Mouse (Mus musculus) liver, embryonic 13.5 days (tissue): ENCODE measurements around the gene Serpinb1a. TPM values are rescaled to one million over a fixed set of nuclear protein-coding genes. Genes with fewer than 3 reads are reported as not detected.
A peak's percentile ranks its signal among the peaks of the same experiment; 100 is the strongest.
"Not testable (repeated sequence)": the region's sequence is repeated elsewhere in the genome, so short reads cannot be mapped to it uniquely, and the experiment has no call there.

Experiments used
- ATAC-seq: fragments of 200-750 bp; cut with Nextera tagmentation; 2 replicates; pipeline ENCODE4 v1.8.0; 2017; ENCODE audit warnings: low read depth, mild to moderate bottlenecking, moderate number of reproducible peaks, moderate library complexity
- DNase-seq: peaks from one replicate; pipeline ENCODE4 v3.0.0; 2022
- H3K27ac ChIP-seq: fragments of 300-500 bp; sonication (generic); 2 replicates; pipeline ENCODE4 v1.5.1; 2015; ENCODE audit warnings: moderate library complexity, mild to moderate bottlenecking, inconsistent platforms
- H3K27me3 ChIP-seq: fragments of 300-500 bp; sonication (generic); 2 replicates; pipeline ENCODE4 v1.6.1; 2015; ENCODE audit warnings: mild to moderate bottlenecking, inconsistent platforms
- H3K36me3 ChIP-seq: fragments of 300-500 bp; sonication (generic); 2 replicates; pipeline ENCODE4 v1.6.1; 2015; ENCODE audit warnings: mild to moderate bottlenecking, inconsistent platforms
- H3K4me1 ChIP-seq: fragments of 300-500 bp; sonication (generic); replicated peaks from 2 replicates; pipeline ENCODE4 v1.6.1; 2015; ENCODE audit warnings: inconsistent platforms
- H3K4me2 ChIP-seq: fragments of 300-500 bp; sonication (generic); 2 replicates; pipeline ENCODE4 v1.6.1; 2015; ENCODE audit warnings: inconsistent platforms, mild to moderate bottlenecking, moderate library complexity
- H3K4me3 ChIP-seq: fragments of 300-500 bp; sonication (generic); replicated peaks from 2 replicates; pipeline ENCODE4 v1.5.1; 2015; ENCODE audit warnings: mild to moderate bottlenecking, inconsistent platforms
- H3K9ac ChIP-seq: fragments of 300-500 bp; sonication (generic); 2 replicates; pipeline ENCODE4 v1.6.1; 2015; ENCODE audit warnings: mild to moderate bottlenecking, inconsistent platforms
- H3K9me3 ChIP-seq: fragments of 300-500 bp; sonication (generic); replicated peaks from 2 replicates; pipeline ENCODE4 v1.6.1; 2016; ENCODE audit warnings: inconsistent platforms
- WGBS: fragments of 180-500 bp; shearing (Covaris S2); methylation state at CpG from one replicate; pipeline ENCODE4 v1.1.7; 2015; ENCODE audit not compliant: insufficient replicate concordance; 5-methylcytosine and 5-hydroxymethylcytosine counted together
- polyA plus RNA-seq: library from polyadenylated mRNA; unstranded; fragments of >200 nt; fragmentation: Nextera tagmentation; extraction: Ambion mirVana; gene quantifications from 2 replicates; pipeline ENCODE4 v1.2.1, GENCODE M21; 2015

Gene Serpinb1a
- polyA plus RNA-seq, 1 experiment from 2014 or later = 16.5 TPM

DNA sequence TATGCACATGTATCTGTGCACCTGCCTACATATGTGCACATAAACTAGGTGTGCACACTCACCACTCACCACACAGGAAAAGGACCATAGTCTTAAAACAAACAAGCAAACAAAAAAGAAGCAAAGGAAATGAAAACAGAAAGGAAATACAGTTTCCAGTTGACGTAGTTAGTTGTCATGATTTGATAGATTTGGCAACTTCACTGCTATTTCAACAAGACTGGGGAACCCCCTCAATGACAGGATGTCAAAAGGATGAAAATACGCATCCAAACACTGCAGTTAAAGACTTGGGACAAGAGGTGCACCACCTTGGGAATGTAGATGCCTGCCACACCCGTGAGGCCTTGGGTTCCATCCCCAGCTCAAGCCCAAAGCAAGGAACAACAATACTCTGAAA is 13.5 kb upstream of the Serpinb1a start:
- H3K4me2 ChIP-seq, H3K4me3 ChIP-seq, H3K27me3 ChIP-seq, H3K9me3 ChIP-seq, DNase-seq, H3K27ac ChIP-seq, H3K9ac ChIP-seq, H3K36me3 ChIP-seq, H3K4me1 ChIP-seq, ATAC-seq: not testable (repeated sequence)
- 48% methylated on average over 3 of the region's 3 CpGs for WGBS

DNA sequence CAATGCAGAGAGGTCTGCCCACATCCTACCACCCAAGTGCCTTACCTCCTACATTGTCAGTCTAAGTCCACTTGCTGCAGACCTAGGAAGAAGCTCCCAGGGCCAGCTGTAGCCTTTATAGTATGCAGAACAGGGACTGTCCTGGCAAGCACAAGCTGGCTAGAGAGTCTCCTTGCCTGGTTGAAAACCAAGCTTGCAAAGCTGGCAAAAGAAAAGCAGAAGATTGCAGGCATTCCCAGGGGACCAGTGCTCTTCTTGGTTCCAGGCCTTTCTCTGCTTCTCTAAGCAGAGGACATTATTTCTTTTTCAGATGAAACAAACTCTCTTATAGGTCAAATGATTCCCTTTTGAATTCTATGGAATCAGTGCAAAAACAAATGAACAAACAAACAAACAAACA is 12.5 kb upstream of the Serpinb1a start:
- no peak overlapping the region for H3K9ac ChIP-seq
- H3K4me2 ChIP-seq = no peak overlapping the region
- H3K4me1 ChIP-seq = no peaks in the 10 kb centered on the region
- H3K4me3 ChIP-seq = no peak overlapping the region
- ATAC-seq = no peak
- H3K27me3 ChIP-seq = no peaks in the 10 kb centered on the region
- no peaks in the 10 kb centered on the region for H3K9me3 ChIP-seq
- no peak for DNase-seq
- no peak overlapping the region for H3K27ac ChIP-seq
- no peaks in the 10 kb centered on the region for H3K36me3 ChIP-seq

DNA sequence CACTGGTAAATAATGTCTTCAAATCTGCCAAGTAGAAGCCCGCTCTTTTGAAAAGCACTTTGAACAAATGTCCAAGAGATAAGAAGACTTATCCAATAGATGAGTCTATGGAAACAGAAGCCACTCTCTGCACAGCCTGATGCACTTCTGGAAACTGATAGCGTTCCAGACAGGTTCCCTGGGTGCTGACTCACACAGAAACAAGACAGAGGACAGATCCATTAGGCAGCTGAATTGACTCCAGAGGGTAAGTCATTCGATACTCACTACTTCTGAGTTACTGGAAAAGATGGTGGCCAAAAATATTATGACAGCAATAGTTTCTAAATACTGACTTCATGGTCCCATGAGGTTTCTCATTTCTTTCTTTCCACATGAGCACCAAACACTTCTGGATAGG is 9.8 kb upstream of the Serpinb1a start:
- Histone ChIP-seq H3K36me3 (no peaks in the 10 kb centered on the region), H3K27me3 (no peaks in the 10 kb centered on the region), H3K9me3 (no peaks in the 10 kb centered on the region), H3K9ac (no peak overlapping the region), H3K4me2 (no peak overlapping the region), H3K27ac (no peak overlapping the region), H3K4me1 (no peaks in the 10 kb centered on the region), H3K4me3 (no peak overlapping the region)
- no peak for ATAC-seq
- 51% methylated on average over 3 of the region's 3 CpGs for WGBS
- no peak for DNase-seq

DNA sequence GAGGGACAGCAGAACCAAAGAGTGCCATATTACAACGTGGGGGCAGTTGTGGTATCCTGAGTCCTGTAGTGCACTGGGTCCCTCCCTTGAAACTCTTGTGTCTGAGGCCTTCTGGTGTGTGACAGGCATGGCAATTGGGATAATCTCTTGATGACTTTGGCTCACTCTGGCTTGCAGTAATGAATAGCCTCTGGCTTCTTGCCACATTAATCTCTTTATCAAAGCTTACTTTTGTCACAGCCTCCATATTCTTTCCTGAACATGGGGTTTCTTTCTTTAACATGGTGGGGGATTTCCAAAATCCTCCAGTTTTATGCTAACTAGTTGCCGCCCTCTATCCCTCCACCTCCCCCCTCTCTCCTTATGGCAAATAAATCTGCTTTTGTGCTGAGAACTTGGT is 2.1 kb upstream of the Serpinb1a start:
- Histone ChIP-seq H3K9me3 (no peaks in the 10 kb centered on the region), H3K4me3 (no peak overlapping the region), H3K27me3 (no peaks in the 10 kb centered on the region), H3K27ac (no peak overlapping the region), H3K36me3 (no peaks in the 10 kb centered on the region), H3K4me2 (no peak overlapping the region), H3K9ac (no peak overlapping the region), H3K4me1 (0 out of 2 replicates have a peak, but pooled peaks cover 6% of the 10 kb centered on the region)
- DNase-seq (no peak), ATAC-seq (no peak)
- WGBS = 51% methylated on average over 2 of the region's 2 CpGs

DNA sequence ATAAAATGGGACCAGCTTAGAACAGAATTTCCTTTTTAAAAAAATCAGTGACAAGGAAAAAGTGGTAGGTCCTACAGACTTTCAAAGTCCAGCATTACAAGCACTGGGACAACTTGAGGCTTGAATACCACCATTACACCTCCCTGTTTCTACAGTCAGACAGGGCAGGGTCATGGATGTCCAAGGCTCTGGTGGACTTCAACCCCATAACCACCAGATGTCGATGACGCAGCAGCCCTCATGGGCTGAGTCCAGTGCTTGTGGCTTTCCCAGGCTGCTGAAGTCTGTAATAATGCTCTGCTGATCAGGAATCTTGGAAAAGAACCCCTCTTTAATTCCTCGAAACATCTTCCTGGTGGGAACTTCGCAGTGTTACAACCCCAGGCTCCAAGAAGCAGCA is 1.6 kb upstream of the Serpinb1a start:
- ATAC-seq = no peak
- H3K4me1 ChIP-seq = 0 out of 2 replicates have a peak, but pooled peaks cover 6% of the 10 kb centered on the region
- no peak for DNase-seq
- WGBS = 58% methylated on average over 4 of the region's 4 CpGs
- H3K4me2 ChIP-seq = no peak overlapping the region
- no peak overlapping the region for H3K4me3 ChIP-seq
- no peaks in the 10 kb centered on the region for H3K27me3 ChIP-seq
- H3K9me3 ChIP-seq = no peaks in the 10 kb centered on the region
- H3K27ac ChIP-seq = no peak overlapping the region
- H3K36me3 ChIP-seq = no peaks in the 10 kb centered on the region
- H3K9ac ChIP-seq = no peak overlapping the region

DNA sequence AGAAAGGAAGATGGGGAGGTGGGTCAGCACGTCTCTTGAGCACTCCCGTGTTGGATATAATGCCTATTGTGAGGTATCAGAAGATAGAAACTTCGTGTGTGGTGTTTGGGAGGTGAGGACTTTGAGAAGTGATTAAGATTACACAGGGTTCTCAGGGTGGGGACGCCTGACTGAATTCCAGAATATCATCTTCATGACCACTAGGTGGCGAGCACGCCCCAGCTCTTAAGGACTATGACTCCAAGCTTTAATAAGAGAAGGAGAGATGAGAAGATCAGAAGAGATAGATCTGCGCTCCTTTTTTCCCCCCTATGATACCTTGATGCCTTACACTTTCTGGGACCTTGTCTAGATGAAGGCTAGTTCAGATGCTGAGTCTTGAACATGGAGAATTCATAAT is 982 bp upstream of the Serpinb1a start:
- peak; percentile 55; the same call in 1 of the 2 replicates for ATAC-seq
- Histone ChIP-seq H3K9me3 (no peaks in the 10 kb centered on the region), H3K4me2 (no peak overlapping the region), H3K9ac (no peak overlapping the region), H3K4me3 (no peak overlapping the region), H3K27ac (no peak overlapping the region), H3K27me3 (no peaks in the 10 kb centered on the region), H3K36me3 (no peaks in the 10 kb centered on the region), H3K4me1 (0 out of 2 replicates have a peak, but pooled peaks cover 6% of the 10 kb centered on the region)
- no peak for DNase-seq
- 7% methylated on average over 7 of the region's 7 CpGs for WGBS

DNA sequence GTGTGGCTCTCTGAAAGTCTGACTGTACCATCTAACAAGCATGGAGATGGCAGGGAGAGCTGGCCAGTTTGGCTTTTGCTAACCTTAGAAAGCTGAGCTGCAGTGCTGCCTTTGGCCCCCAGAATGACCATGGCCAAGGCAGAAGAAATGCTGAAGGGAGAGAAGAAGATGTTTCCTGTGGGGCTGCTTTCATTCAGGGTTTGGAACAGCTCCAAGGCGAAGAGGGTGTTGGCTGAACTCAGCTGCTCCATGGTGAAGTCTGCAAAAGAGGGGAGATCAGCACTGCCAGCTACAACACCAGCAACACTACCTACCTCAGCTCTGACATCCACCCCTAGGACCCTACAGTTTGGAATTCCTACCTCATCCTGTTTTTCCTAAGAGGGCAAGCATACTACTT is 829 bp downstream of the Serpinb1a start:
- no peak overlapping the region for H3K4me3 ChIP-seq
- DNase-seq = no peak
- no peaks in the 10 kb centered on the region for H3K9me3 ChIP-seq
- H3K27me3 ChIP-seq = no peaks in the 10 kb centered on the region
- H3K36me3 ChIP-seq = no peaks in the 10 kb centered on the region
- H3K4me2 ChIP-seq = 0 out of 2 replicates have a peak overlapping the region, but pooled peaks have one; percentile 1
- H3K9ac ChIP-seq = no peak overlapping the region
- WGBS = 31% methylated on average over 1 of the region's 1 CpGs
- no peak for ATAC-seq
- no peak overlapping the region for H3K27ac ChIP-seq
- 0 out of 2 replicates have a peak, but pooled peaks cover 6% of the 10 kb centered on the region for H3K4me1 ChIP-seq

DNA sequence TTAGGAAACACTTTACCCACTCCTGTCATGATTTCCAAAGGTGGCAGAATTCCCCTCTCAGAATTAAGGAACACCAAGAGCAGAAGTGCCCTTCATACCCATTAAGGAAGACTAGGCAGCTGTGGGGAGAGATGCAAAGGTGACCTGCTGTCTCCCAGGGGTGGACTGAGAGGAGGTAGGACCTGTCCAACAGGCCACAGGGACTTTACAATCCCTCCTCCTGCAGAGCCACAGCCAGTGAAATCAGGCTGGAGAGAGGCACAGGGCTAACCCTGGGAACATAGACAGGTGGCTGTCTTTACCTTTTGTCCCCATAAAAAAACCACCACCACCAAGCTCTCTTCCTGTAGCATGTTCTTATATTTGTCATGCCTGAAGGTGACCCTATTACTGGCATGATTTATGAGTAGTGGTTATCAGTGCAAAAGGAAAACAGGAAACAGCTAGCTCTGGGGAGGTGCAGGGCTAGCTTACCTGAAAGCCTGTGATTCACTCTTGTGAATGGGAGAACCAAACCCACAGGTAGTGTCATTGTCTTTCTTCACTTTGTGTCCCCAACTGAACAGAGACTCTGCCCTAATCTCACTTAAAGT is 1.4 kb downstream of the Serpinb1a start:
- Histone ChIP-seq H3K4me3 (no peak overlapping the region), H3K27ac (no peak overlapping the region; the same call in 1 of the 2 replicates), H3K27me3 (no peaks in the 10 kb centered on the region), H3K36me3 (no peaks in the 10 kb centered on the region), H3K9ac (no peak overlapping the region), H3K4me2 (0 out of 2 replicates have a peak overlapping the region, but pooled peaks have one; percentile 1), H3K4me1 (0 out of 2 replicates have a peak, but pooled peaks cover 6% of the 10 kb centered on the region), H3K9me3 (no peaks in the 10 kb centered on the region)
- ATAC-seq = no peak
- no peak for DNase-seq

DNA sequence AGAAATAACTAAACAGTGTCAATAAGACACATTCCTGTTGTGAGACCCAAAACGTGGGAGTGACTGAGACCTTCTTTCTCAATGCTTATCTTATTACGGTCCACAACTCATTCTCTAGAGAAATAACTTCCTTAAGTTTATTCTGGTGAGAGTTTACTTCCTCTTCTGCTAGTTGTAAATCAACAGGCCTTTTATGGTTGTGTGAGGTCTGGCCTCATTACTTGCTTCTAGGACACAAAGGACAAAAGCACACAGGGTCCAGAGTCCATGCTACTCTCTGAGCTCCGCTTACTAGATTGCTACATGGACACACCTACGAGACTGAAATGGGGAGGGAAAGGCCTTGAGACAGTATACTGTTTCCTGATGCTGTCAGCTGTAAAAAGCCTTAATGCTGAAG is 1.9 kb downstream of the Serpinb1a start:
- H3K4me2 ChIP-seq = 0 out of 2 replicates have a peak overlapping the region, but pooled peaks have one; percentile 1
- ATAC-seq (peak; percentile 47; the same call in 1 of the 2 replicates), DNase-seq (no peak)

DNA sequence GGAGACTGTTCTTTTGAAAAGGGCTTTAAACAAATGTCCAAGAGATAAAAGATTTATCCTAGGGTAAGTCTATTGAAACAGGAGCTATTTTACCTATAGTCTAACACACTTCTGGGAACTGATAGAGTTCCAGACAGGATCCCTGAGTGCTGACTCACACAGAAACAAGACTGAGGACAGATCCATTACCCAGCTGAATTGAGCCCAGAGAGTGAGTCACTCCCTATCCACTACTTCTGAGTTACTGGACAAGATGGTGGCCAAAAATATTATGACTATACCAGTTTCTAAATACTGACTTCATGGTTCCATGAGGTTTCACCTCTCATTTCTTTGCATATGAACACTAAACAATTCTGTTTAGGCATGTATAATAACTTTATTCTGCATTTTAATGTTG is 4.8 kb downstream of the Serpinb1a start:
- H3K4me1 ChIP-seq = 0 out of 2 replicates have a peak, but pooled peaks cover 6% of the 10 kb centered on the region
- no peak overlapping the region for H3K4me2 ChIP-seq
- no peak for DNase-seq
- no peak overlapping the region for H3K9ac ChIP-seq
- no peaks in the 10 kb centered on the region for H3K9me3 ChIP-seq
- no peak for ATAC-seq
- no peak overlapping the region for H3K4me3 ChIP-seq
- no peaks in the 10 kb centered on the region for H3K27me3 ChIP-seq
- no peak overlapping the region for H3K27ac ChIP-seq
- H3K36me3 ChIP-seq = no peaks in the 10 kb centered on the region

More for the DNA sequence above, 1.9 kb downstream of the Serpinb1a start:
- no peak overlapping the region for H3K9ac ChIP-seq
- H3K27ac ChIP-seq = no peak overlapping the region; the same call in 1 of the 2 replicates
- H3K4me1 ChIP-seq = 0 out of 2 replicates have a peak, but pooled peaks cover 6% of the 10 kb centered on the region
- no peak overlapping the region for H3K4me3 ChIP-seq
- WGBS = 28% methylated on average over 4 of the region's 4 CpGs
- H3K9me3 ChIP-seq = no peaks in the 10 kb centered on the region
- no peaks in the 10 kb centered on the region for H3K36me3 ChIP-seq
- no peaks in the 10 kb centered on the region for H3K27me3 ChIP-seq

DNA sequence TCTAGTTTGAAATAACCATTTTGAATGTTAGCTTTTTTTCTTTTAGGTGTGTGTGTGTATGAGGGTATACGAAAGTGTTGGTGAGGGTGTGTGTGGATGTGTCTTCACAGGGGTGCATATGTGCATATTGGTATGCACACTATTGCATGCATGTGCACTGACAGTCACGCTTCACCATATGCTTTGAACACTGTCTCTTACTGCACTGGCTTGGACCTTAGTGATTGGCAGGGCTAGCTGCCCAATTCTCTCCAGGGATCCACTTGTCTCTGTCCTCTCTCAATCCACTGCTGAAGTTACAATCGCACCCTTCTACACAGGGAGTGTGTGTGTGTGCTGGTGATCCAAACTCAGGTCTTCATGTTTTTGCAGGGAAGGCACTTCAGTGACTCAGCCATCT is 9.6 kb downstream of the Serpinb1a start:
- Histone ChIP-seq H3K36me3 (no peaks in the 10 kb centered on the region), H3K27me3 (no peaks in the 10 kb centered on the region), H3K9ac (no peak overlapping the region), H3K4me2 (no peak overlapping the region), H3K4me1 (no peaks in the 10 kb centered on the region), H3K9me3 (no peaks in the 10 kb centered on the region), H3K4me3 (no peak overlapping the region), H3K27ac (no peak overlapping the region)
- WGBS = 74% methylated on average over 3 of the region's 3 CpGs
- no peak for ATAC-seq
- DNase-seq = no peak

DNA sequence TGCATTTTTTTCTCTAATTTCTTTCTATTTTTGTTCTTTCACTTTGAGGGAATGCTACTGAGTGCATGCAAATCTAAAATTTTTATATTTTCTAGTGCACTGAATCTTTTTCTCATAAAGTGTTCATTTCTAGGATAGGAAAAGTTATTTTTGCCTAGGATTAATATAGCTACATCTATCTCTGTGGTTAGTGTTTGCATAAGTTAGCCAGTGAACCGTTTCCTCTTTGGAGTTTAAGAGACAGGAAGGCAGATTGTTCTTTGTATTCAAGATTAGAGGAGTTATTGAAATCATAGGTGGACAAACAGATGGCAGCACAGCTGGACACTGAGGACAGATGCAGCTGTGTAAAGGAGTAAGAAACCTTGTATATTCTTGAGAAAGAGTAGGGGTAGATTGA is 11.7 kb downstream of the Serpinb1a start:
- H3K9me3 ChIP-seq = no peaks in the 10 kb centered on the region
- no peaks in the 10 kb centered on the region for H3K4me1 ChIP-seq
- no peak overlapping the region for H3K9ac ChIP-seq
- DNase-seq (no peak), ATAC-seq (no peak)
- H3K4me2 ChIP-seq = no peak overlapping the region
- H3K36me3 ChIP-seq = no peaks in the 10 kb centered on the region
- no peak overlapping the region for H3K4me3 ChIP-seq
- no peaks in the 10 kb centered on the region for H3K27me3 ChIP-seq
- 8% methylated on average over 1 of the region's 1 CpGs for WGBS
- H3K27ac ChIP-seq = no peak overlapping the region
